Mouse (Mus musculus) cerebellum, postnatal 14 days (tissue): Measurements from ENCODE around the gene Spg11.

Source experiments
- DNase-seq, 2 experiments: peaks; one replicate each; pipeline ENCODE4 v3.0.0; 2021; ENCODE audit warnings: mixed read lengths in 2 of 2

Spg11 gene

GRCm38 (mm10) chr2:122117961-122118958, at the start of gene Spg11:
Gene Spg11 (minus strand): TSS chr2:122118386.
- peak; percentile 97 to 98 for DNase-seq

- no peak for DNase-seq
These were observed 46.1 kb upstream of the Spg11 start for GRCm38 (mm10) chr2:122164293-122164692.

DNA sequence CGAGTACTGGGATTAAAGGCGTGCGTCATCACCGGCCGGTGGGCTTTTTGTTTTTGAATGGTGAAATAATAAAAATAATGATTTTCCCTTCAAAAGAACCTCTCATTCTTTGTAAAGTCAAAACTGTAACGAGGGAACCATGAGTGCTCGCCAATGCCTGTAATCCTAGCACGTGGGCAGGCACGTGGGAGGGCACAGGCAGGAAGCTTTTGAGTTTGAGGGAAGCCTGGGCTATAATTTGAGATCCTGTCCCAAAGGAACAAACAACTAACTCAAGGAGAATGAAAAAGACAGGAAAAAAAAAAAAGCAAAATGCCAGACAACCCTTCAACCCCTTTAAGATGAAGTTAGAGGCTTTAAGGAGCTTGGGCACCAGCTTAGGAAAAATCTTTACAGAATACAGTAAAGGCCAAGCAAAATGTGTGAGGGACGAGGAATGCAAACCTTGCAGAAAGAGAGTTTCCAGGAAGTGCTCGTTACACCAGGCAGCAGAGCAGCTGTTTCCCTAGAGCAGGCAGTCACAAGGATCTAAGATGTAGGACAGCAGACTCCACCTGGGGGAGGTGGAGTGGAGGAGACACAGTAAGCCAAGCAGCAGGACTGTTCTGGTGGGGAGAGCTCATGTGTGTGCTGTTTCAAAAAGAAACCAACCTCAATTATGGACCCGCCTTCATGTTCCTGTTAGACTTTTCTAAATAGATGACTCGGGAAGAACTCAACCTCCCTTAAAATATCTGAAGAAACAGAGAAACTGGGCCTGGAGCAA, 45.4 kb upstream of the Spg11 start:
- DNase-seq = no peak

DNA sequence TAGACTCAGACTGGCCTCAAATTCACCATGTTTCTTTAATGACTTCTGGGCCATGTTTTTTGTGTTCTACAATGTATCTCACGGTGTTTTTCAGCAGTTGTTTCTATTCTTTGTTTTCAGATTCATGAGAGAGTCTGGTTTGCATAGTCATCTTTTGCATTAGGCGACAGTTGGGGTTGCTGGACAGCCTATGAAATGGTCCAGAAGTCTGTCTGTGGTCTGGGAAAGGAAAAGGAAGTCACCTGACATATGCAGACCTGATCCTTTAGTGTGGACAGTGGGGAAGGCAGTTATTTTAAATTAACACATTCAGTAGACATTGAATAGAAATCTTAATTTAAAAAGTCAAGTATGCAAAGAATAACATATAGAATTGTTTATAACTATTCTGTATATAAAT, 44.3 kb upstream of the Spg11 start:
- DNase-seq = no peak

- DNase-seq = no peak
These were observed 43.4 kb upstream of the Spg11 start for GRCm38 (mm10) chr2:122161542-122161941.

DNA sequence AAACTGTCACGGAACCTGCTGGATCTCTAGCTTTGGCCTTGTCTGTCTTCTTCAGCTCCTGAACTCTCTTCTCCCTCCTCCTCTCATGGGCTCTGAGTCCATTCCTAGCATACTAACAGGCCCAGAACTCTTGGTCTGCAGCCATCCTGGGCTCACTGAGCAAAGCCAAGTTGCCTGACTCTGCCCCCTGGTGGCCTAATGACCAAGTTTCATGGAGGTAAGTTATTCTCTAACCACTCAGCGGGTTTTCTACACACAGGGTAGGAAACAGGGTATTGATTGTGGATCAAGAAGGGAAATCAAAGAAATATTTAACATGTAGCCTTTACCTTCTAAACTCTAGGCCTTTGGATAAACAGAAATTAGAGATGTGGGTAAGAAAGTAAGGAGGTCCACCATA, 42.5 kb upstream of the Spg11 start, which contains the start of gene Trim69:
Gene Trim69 (plus strand): TSS at position 21 of the 400 bp plus-strand sequence.
- peak; percentile 88 to 93 for DNase-seq

DNA sequence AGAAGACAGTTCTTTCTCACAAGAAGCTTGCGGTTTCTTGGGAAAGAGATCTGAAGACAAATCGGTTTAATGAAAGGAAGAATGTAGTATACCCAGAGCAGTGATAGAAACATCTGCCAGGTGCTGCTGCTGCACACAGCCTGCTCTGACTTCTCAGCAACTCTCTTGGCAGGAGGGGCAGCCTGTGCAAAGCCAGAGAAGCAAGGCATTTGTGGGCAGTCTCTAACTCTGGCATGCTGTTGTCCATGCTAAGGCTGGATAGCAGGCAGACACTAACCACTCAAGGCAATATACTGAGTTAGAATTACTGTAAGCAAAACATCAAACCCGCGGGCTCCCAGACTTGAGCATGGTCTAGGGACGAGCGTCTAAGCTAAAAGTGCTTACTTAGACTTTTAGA, 41.5 kb upstream of the Spg11 start:
- no peak for DNase-seq

GRCm38 (mm10) chr2:122158362-122158802, 40.2 kb upstream of the Spg11 start:
- no peak for DNase-seq

DNA sequence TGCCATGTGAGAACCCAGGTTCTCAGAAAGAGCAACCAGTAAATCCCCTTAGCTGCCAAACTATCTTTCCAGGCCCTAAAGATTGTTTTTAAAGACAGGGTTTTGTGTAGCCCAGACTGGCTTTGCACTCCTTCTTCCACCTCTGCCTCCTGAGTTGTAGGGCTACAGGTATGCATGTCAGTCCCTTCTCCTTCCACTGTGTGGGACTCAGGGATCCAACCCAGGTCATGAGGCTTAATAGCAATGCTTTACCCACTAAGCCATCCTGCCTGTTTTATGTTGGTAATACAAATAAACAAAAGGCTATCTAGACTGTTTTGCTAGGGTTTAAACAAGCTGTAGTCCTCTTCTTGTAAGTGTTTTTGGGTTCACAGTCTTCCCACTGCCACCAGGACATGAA, 39.4 kb upstream of the Spg11 start:
- no peak for DNase-seq

GRCm38 (mm10) chr2:122156051-122156700, 38.0 kb upstream of the Spg11 start:
- no peak for DNase-seq

DNA sequence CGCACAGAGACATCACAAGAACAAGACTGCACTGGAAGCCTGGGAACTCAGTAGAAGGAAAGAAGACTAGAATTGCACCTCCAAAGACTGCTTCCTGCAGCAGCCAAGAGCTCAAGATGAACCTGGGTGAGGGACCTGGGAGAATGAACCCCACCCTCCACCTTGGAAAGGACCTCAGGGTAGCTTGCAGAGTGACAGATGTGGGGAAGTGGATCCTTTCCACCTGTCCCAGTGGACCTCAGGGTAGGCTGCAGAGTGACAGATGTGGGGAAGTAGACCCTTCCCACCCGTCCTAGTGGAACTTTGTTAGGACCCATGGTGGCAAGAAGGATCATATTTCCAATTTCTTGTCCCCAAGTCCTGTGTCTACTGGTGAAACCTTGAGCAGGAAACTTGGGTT, 37.1 kb upstream of the Spg11 start:
- DNase-seq = no peak

GRCm38 (mm10) chr2:122154479-122154878, 36.3 kb upstream of the Spg11 start:
- no peak for DNase-seq

GRCm38 (mm10) chr2:122153681-122154365, 35.6 kb upstream of the Spg11 start:
- DNase-seq = no peak

DNA sequence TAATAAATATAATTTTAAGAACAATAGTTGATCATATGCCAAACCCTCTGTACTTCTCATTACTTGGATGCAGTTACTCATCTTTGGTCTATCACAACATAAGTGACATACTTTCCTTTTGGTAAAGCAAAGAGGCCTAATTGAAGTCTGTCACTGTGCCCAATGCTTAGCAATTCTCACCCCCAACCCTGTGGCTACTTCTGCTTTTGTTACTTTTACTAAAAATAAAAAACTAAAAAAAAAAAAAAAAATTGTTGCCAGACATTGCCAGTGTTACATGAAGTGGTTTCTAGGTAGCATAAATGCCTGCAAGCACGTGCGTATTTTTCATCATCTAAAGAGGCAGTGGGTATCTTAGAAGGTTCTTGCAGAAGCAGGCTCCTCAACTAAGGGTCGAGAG, 34.7 kb upstream of the Spg11 start:
- DNase-seq = no peak

DNA sequence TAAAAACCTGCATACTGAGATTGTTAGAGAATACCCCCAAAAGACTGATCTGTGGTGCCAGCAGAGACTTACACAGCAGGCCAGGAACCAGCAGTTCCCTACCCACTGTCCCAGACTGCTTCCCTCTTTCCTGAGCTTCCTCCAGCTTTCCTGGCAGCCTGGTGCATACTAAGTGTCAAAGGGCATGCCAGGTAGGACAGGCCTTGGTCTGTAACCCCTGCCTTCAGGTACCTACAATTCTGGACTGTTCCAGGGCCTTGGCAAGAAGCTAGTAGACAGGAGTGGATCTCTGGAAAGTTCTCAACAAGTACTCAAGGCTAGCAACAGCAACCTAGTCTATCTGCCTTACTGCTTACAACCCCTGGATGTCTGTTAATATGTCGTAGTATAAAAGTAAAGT, 33.0 kb upstream of the Spg11 start:
- DNase-seq = no peak

- DNase-seq = no peak
These were observed 31.5 kb upstream of the Spg11 start for GRCm38 (mm10) chr2:122149716-122150115.

DNA sequence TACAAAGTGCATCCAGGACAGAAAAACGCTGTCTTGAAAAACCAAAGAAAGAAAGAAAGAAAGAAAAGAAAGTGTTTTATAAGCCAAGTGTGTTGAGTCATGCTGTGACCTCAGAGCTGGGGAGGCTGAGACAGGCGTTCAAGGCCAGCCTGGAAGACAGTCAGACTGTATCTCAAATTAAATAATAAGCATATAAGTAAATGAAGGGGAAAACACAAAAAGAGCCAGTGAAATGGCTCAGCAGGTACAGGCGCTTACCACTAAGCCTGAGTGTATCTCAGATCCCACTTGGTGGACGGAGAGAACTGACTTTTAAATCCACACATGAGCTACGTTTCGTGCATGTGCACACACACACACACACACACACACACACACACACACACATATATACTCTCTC, 31.1 kb upstream of the Spg11 start:
- DNase-seq = no peak

GRCm38 (mm10) chr2:122148242-122148917, 30.2 kb upstream of the Spg11 start:
- peak; percentile 16 to 33 for DNase-seq

DNA sequence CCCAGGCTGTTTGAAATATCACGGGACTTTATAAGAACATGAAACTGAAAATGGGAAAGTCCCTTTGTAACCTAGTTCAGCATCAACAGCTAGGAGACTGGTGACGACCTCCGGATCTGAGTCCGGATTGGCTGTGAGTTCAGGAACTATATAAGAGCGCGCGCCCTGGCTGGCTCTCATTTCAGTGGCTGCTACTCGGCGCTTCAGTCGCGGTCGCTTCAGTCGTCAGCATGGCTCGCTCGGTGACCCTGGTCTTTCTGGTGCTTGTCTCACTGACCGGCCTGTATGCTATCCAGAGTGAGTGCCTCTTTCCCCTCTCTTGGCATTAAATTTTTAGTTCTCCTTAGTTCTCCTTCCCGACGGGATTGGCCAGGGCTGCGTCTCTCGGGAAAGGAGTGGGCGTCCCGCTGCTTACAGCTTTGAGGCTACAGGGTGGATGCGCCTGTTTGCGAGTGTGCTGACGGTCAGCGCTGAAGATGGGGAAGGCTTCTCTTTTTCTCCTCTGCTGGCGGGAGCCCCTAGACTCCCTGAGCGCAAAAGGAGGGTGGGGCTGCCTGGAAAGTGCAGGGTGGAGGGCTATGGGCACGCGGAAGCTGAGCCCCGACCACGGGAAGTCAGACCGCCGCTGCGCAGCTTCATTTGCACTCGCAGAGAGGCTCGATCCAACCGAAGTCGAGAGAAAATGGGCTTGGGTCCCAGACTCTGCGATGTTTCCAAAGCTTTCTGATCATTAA, 29.5 kb upstream of the Spg11 start, which contains the start of gene B2m:
Gene B2m (plus strand): TSS at position 179 of the 734 bp plus-strand sequence.
- peak; percentile 95 for DNase-seq

DNA sequence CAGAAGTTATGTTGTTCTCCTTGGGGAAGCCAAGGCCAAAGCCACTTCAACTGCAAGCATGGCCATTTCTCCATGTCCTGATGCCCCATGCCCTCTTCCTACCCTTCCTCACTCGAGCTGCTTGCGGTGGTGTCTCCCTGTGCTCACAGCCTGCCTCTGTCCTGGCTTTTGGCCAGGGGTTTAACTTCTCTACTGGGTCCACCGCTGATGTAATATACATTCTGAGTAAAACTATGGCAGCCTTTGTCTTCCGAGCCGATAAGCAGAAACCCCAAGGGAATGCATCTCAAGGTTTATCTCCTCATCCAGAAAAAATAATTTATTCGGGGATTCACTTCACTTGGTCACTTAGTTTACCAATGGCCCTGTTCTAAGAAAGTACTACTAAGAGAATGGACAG, 28.5 kb upstream of the Spg11 start:
- peak in 1 of 2 experiments; percentile 10 for DNase-seq

- no peak for DNase-seq
These were observed 27.6 kb upstream of the Spg11 start for GRCm38 (mm10) chr2:122145756-122146155.
